Mouse (Mus musculus) ES-Bruce4 (cell line): ENCODE measurements around the gene Gm1604a. TPM values are rescaled to one million over a fixed set of nuclear protein-coding genes. Genes with fewer than 3 reads are reported as not detected.
"Not testable (repeated sequence)": the region's sequence is repeated elsewhere in the genome, so short reads cannot be mapped to it uniquely, and the experiment has no call there.

Experiments
- H3K27ac ChIP-seq: 2 replicates; pipeline ENCODE4 v1.5.1; 2012; ENCODE audit warnings: low read length, inconsistent platforms; ENCODE audit not compliant: insufficient read depth
- H3K27me3 ChIP-seq: 2 replicates; pipeline ENCODE4 v1.6.1; 2012; ENCODE audit warnings: mild to moderate bottlenecking, low read length, inconsistent platforms; ENCODE audit not compliant: control insufficient read depth, poor library complexity, insufficient read depth, severe bottlenecking
- H3K36me3 ChIP-seq: 2 replicates; pipeline ENCODE4 v1.6.1; 2012; ENCODE audit warnings: inconsistent platforms, mild to moderate bottlenecking, low read length, moderate library complexity; ENCODE audit not compliant: control insufficient read depth, poor library complexity, insufficient read depth, severe bottlenecking
- H3K4me1 ChIP-seq: one replicate; pipeline ENCODE4 v1.8.1; 2011; ENCODE audit warnings: low read length; ENCODE audit not compliant: control insufficient read depth, insufficient read depth
- H3K4me3 ChIP-seq: 2 replicates; pipeline ENCODE4 v1.5.1; 2011; ENCODE audit warnings: low read depth, mild to moderate bottlenecking, low read length
- H3K9ac ChIP-seq: 2 replicates; pipeline ENCODE4 v1.6.1; 2012; ENCODE audit warnings: low read depth, mild to moderate bottlenecking, inconsistent platforms; ENCODE audit not compliant: poor library complexity, severe bottlenecking
- H3K9me3 ChIP-seq: replicated peaks from 2 replicates; pipeline ENCODE4 v1.6.1; 2012; ENCODE audit warnings: mild to moderate bottlenecking, low read length, inconsistent platforms; ENCODE audit not compliant: control insufficient read depth, poor library complexity, insufficient read depth, severe bottlenecking
- polyA plus RNA-seq: library from polyadenylated mRNA; stranded (reverse); fragments of >200 nt; gene quantifications from 2 replicates; pipeline ENCODE4 v1.2.4, GENCODE M21; 2011; ENCODE audit warnings: low read depth; ENCODE audit not compliant: missing spikeins, insufficient read depth, insufficient read length

Gene Gm1604a
- polyA plus RNA-seq, 1 experiment: not detected

GRCm38 (mm10) chr17:7033192-7034166, 8.1 kb downstream of the Gm1604a start:
- not testable (repeated sequence) for H3K4me3 ChIP-seq, H3K27me3 ChIP-seq, H3K36me3 ChIP-seq, H3K9me3 ChIP-seq, H3K4me1 ChIP-seq, H3K9ac ChIP-seq, H3K27ac ChIP-seq

- H3K4me3 ChIP-seq, H3K27me3 ChIP-seq, H3K9me3 ChIP-seq, H3K27ac ChIP-seq, H3K9ac ChIP-seq, H3K4me1 ChIP-seq, H3K36me3 ChIP-seq: not testable (repeated sequence)
These were observed 43.7 kb downstream of the Gm1604a start for GRCm38 (mm10) chr17:7068997-7069539.

GRCm38 (mm10) chr17:7069561-7070240, 44.3 kb downstream of the Gm1604a start:
- H3K9me3 ChIP-seq, H3K9ac ChIP-seq, H3K4me3 ChIP-seq, H3K4me1 ChIP-seq, H3K36me3 ChIP-seq, H3K27ac ChIP-seq, H3K27me3 ChIP-seq: not testable (repeated sequence)

- not testable (repeated sequence) for H3K9me3 ChIP-seq, H3K4me1 ChIP-seq, H3K27me3 ChIP-seq, H3K4me3 ChIP-seq, H3K36me3 ChIP-seq, H3K9ac ChIP-seq, H3K27ac ChIP-seq
These were observed 49.1 kb downstream of the Gm1604a start for GRCm38 (mm10) chr17:7074494-7074893.

- not testable (repeated sequence) for H3K27ac ChIP-seq, H3K4me3 ChIP-seq, H3K4me1 ChIP-seq, H3K9me3 ChIP-seq, H3K36me3 ChIP-seq, H3K27me3 ChIP-seq, H3K9ac ChIP-seq
These were observed 50.2 kb downstream of the Gm1604a start for GRCm38 (mm10) chr17:7075519-7075918.

- not testable (repeated sequence) for H3K27ac ChIP-seq
These were observed 54.2 kb downstream of the Gm1604a start for GRCm38 (mm10) chr17:7079558-7079957.

GRCm38 (mm10) chr17:7084523-7084922, 59.2 kb downstream of the Gm1604a start:
- H3K4me1 ChIP-seq, H3K36me3 ChIP-seq, H3K27ac ChIP-seq, H3K9ac ChIP-seq, H3K4me3 ChIP-seq, H3K9me3 ChIP-seq, H3K27me3 ChIP-seq: not testable (repeated sequence)

More at GRCm38 (mm10) chr17:7079558-7079957, 54.2 kb downstream of the Gm1604a start:
- H3K4me1 ChIP-seq, H3K36me3 ChIP-seq, H3K9me3 ChIP-seq, H3K9ac ChIP-seq, H3K27me3 ChIP-seq, H3K4me3 ChIP-seq: not testable (repeated sequence)

- H3K4me1 ChIP-seq, H3K27ac ChIP-seq, H3K9ac ChIP-seq, H3K27me3 ChIP-seq, H3K9me3 ChIP-seq, H3K4me3 ChIP-seq, H3K36me3 ChIP-seq: not testable (repeated sequence)
These were observed 60.3 kb downstream of the Gm1604a start for GRCm38 (mm10) chr17:7085469-7086168.

- not testable (repeated sequence) for H3K4me3 ChIP-seq, H3K9ac ChIP-seq, H3K36me3 ChIP-seq, H3K27ac ChIP-seq, H3K27me3 ChIP-seq, H3K9me3 ChIP-seq, H3K4me1 ChIP-seq
These were observed 61.5 kb downstream of the Gm1604a start for GRCm38 (mm10) chr17:7086836-7087235.
